Mouse (Mus musculus): ENCODE measurements around the gene Rassf5.
A peak's percentile ranks its signal among the peaks of the same experiment; 100 is the strongest.
"Not testable (repeated sequence)": the region's sequence is repeated elsewhere in the genome, so short reads cannot be mapped to it uniquely, and the experiment has no call there.

The Rassf5 gene

DNA sequence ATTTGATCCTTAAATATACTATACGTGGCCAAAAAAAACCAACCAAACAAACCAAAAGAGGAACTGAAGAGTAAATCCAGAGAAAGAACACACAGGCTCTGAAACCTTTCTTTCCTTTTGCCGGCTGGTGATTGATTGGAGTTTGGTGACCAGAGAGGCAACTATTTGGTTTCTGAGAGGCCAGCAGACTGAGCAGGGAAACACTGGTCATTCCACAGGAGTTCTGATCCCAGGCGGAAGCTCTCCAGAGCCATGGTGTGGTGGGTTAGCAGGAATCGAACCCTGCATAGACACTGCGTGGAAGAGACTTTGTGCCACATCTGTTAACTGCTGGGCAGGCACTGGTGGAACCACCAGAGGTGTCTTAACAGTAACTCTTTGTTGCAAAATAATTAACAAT lies 67.0 kb downstream of the Rassf5 start:
- no peak for DNase-seq (ENCODE audit: low read depth)

DNA sequence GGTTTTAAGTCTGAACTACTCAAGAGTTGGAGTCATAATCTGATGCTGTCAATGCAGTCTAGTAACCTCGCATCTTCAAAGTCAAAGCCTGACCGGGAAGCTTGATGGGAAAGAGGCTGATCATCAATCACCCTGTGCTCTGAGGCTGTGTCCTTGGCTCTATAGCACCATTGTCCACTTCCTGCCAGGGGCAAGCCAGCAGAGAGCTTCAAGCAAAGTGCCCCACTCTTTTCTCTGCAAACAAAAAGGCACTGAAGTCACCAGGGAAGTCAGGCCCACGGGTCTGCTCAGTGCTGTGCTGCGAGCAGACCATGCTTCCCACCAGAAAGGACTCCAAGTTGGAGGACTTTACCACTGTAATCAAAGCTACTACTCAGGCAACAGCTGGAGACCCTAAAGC lies 67.8 kb downstream of the Rassf5 start:
- no peak for DNase-seq (ENCODE audit: low read depth)

DNA sequence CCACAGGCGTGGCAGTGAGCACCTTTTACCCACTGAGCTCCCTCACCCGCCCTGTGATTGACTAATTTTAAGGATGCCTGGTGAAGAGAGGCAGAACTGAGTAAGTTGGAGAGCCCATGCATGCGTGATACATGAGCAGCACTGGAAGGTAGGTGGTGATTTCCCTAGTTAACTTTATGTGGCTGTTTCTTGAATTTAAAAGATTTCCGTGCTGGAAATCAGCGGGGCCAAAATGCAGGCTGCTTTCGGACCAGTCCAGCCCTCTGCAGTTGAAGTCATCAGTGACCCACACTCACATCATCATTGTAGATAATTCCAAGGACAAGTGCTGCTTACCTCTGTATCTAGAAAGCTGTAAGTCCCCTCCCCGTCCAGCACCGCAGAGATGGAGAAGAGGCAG lies 69.2 kb downstream of the Rassf5 start:
- no peak for DNase-seq (ENCODE audit: low read depth)

DNA sequence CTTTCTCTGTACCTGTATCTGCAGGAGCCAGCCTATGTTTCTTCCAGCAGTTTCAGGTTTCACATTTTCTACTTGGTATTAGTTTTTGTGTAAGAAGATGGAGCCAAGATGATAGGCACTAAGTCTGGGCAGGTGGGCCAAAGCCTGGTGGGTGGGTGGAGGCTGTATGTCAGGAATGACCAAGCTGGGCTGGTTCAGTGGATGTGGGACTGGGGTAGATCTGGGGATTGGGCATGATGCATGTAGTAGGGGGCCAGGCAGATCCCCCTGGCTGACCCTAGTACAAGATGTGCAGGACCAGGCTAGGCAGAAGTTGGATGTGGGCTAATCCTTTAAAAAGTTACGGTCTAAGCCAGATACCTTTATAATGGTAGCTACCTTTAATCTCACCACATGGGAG lies 69.9 kb downstream of the Rassf5 start:
- no peak for DNase-seq (ENCODE audit: low read depth)

DNA sequence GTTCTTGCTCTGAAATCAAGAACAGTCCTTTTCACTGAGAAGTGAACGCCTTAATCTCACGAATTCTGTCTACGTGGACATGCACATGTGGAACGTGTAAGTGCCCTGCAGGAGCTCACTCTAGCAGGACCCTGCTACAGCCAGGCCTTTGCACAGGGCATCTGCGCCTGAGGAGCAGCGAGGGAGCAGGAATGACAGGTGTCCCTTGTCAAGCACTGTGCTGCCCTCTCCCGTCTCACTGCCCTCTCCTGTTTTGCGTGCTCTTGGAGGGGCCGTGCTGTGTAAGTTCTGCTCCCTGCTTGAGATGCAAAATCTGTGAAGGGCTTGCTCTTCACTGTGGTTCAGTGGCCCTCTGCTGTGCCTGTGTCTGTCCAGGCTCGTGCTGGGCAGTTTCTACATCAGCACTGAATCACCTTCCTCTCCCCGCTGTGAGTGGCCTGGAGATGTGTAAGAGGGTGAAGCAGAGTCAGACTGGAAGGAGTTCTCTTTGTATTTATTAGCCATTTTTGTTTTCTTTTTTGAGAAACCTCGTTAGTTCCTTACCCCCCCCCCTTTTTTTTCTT lies 70.7 kb downstream of the Rassf5 start:
- DNase-seq (ENCODE audit: low read depth): peak; percentile 35

DNA sequence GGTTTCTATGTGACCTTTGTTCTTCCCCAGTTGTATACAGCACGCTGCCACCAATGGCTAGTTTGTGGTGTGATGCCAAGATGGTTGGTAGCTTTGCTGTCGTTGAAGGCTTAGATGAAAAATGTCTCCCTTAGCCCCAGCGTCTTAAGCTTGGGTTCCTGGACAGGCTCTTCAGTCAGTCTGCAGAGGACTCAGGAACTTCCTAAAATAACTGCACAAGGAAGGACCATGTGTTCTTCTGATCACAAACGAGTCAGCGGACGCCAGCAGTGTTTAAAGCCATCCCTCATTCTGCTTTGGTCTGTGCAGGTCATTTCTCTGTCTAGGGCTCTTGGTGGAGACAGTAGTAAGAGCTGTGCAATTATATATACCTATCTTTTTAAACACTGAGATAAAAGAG lies 71.2 kb downstream of the Rassf5 start:
- no peak for DNase-seq (ENCODE audit: low read depth)

DNA sequence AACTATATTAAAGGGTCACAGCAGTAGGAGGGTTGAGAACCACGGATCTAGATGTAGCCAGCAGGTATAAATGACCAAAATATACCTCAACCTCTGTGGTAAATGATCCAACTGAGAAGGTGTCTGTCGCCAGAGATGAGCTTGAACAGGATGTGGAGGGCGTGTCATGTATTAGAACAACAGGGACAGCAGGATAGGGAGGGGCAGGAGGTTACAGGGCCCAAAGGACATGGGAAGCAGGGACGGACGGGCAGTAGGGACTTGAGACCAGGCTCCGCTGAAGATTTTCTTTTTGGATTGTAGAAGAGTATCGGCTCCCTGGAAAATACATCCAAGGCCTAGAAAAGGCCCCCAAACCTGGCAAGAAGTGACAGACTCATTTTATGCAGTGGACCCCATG lies 72.1 kb downstream of the Rassf5 start:
- no peak for DNase-seq (ENCODE audit: low read depth)

DNA sequence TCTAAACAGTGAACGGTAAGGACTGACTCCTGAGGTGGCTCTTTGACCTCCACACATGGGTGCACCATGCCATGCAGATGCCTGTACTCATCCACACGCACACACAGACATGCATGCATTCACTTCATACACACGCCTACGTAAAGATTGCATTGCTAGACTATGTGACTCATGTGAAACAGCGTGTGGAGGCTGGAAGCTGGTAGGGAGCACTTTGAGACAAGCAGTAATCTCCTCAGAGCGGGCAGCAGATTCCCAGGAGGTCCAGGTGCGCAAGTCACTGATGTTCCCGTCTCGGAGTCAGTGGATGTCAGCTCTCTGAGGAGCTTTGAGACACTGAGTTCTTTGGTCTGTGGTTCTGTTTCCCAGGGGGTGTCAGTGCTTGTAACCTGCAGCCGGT lies 77.4 kb downstream of the Rassf5 start:
- DNase-seq (ENCODE audit: low read depth): no peak

DNA sequence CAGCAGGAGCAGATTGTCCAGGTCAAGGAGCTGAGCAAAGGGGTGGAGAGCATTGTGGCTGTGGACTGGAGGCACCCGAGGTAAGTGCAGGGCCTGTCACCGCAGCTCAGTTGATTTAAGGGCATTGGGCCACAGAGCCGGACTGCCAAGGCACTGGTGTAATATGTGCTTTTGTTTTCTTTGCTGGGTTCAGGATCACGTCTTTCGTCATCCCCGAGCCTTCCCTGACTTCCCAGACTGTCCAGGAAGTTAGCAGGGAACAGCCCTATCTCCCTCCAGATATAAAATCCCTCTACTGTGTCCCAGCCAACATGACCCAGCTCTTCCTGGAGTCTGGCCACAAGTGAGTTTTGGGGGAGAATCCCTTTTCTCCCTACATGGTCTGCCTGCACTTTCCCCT lies 80.6 kb downstream of the Rassf5 start:
- DNase-seq (ENCODE audit: low read depth): no peak

DNA sequence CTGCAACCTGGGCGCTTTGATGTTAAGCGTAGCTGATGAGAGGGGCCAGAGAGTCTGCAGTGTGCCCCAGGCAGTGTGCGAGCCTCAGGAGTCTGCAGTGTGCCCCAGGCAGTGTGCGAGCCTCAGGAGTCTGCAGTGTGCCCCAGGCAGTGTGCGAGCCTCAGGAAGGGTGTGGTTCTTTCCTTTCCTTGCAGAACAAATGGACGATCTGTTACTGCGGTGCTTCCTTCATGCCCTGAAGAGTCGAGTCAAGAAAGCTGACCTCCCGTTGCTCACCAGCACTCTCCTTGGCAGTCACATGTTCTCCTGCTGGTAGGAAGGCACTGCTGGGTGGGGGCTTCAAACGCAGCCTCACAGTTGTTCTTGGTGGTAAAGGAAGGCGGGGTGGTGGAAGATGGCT lies 84.0 kb downstream of the Rassf5 start:
- DNase-seq (ENCODE audit: low read depth): no peak

DNA sequence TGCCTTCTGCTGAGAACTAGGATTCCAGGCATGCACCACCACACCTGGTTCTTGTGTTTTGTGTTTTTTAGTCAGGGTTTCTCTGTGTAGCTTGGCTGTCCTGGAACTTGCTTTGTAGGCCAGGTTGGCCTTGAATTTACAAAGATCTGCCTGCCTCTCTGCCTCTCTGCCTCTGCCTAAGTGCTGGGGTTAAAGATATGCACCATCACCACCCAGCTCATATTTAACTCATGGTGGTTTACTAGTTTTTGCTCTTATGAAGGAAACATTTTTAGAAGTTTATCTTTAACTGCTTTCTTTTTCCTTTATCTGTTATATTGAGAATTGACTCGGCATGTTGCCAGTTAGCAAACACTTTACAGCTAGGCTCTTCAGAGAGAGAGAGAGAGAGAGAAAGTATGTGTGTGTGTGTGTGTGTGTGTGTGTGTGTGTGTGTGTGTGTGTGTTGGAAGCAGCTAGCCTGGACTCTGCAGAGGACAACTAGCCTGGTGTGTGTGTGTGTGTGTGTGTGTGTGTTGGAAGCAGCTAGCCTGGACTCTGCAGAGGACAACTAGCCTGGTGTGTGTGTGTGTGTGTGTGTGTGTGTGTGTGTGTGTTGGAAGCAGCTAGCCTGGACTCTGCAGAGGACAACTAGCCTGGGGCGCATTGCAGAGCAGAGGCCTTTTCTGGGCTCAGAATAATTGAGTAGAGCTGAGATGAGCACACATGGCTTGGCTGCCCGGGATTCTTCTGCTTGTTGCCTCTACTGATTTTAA lies 85.3 kb downstream of the Rassf5 start:
- not testable (repeated sequence) for DNase-seq (ENCODE audit: low read depth)

DNA sequence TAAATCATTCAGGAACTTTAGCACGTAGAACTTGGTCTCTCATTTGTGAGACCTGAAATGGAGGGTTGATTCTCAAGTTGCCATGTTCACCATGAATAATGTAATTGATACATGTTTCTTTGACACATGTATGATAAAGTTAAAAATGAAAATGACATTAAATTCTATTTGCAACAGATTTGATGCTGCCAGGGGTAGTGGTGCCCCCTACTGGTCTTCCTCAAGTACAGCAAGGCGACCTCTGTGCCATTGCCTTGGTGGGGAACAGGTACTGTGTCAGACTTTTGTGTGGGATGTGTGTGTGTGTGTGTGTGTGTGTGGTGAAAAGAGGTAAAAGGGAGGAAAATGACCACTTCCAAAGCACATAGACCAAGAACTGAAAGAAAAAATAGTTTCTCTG lies 89.6 kb downstream of the Rassf5 start:
- peak; percentile 71 for DNase-seq (ENCODE audit: low read depth)

DNA sequence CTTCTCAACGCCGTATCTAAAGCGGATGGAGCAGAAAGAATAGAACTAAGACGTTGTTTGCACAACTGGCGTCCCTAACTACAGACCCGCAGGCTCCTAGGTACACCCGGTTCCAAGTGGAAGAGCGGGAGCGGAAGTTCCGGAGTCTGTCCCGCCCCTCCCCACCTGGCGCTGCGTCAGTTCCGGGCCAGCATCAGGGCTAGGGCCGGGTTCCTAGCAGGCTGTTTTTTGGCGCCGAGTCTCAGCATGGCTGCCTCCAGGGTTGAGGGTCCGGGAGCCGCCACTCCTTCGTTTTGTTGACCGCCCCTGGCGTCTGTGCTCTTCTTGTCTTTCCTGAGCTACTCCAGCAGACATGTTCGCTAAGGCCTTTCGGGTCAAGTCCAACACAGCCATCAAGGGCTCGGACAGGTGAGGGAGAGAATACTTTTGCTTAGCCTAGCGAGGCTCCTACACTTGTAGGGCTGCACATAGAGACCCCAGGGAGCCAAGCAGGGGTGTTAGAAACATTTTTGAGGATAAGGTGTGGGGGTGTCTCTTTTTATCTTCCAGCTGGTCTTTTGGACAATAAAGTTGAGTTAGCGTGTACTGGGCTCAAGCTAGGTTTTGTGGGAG lies 91.9 kb downstream of the Rassf5 start, which contains the start of gene Eif2d:
Gene Eif2d (plus strand): TSS at position 164 of the 612 bp plus-strand sequence.
- peak; percentile 89 for DNase-seq (ENCODE audit: low read depth)

DNA sequence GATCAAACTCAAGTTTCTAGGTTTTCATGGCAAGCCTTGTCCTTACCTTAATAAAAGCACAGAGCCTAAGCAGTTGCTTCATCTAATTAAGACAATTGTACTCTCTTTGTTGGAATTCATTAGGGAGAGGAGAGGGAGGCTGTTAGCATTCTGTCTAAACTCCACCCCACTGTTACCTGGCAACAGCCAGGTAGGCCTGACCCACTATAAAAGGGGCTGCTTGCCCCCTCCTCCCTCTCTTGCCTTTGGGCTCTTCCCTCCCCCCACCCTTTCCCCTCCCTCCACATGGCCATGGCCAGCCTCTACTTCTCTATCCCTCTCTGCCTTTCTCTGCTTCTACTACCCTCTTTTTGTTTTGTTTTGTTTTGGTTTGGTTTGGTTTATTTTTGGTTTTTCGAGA lies 95.6 kb downstream of the Rassf5 start:
- DNase-seq (ENCODE audit: low read depth): no peak

DNA sequence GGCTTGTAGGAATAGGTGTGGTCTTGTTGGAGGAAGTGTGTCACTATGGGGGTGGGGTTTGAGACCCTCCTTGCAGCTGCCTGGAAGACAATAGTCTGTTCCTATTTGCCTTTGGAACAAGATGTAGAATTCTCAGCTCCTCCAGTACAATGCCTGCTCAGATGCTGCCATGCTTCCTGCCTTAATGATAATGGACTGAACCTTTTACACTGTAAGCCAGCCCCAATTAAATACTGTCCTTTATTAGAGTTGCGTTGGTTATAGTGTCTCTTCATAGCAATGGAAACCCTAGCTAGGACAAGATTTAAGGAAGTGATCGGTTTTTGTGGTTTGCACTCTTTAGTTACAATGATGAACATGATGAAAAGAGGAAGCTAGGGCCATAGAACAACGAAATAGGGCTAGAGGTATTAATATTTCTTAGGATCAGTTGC lies 98.9 kb downstream of the Rassf5 start:
- peak; percentile 76 for DNase-seq (ENCODE audit: low read depth)

DNA sequence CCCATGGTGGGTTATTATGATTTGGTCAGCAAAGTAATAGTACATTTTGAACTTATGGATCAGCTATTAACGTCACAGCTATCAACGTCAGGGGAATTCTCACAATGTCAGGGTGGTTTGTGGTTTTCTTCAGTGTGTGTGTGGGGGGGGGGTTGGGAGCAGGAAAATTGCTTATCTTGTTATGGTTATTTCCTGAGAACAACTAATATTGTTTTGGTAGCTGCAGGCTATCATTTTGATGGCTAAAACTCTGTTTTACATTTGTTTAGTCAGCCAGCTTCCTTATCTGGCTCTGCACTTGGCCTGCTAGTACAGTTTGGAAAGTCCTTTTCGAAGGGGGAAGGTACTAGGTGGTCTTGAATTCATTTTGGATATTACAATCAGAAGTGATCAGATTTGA lies 99.8 kb downstream of the Rassf5 start:
- DNase-seq (ENCODE audit: low read depth): peak; percentile 66

DNA sequence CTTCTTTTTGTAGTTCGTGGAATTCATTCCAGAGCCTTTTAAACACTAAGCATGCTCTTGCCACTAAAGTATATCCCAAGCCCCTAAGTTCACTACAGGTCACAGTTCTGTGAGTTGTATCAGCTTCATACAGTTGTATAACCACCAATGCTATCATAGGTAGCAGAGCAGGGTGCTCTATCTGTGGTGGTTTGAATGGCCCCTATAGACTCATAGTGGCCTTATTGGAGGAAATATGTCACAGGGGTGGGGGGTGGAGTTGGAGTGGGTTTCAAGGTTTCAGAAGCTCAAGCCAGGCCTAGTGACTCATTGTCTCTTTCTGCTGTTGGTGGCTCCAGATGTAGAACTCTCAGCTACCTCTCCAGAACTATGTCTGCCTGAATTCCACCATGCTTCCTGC lies 102.6 kb downstream of the Rassf5 start:
- peak; percentile 89 for DNase-seq (ENCODE audit: low read depth)

DNA sequence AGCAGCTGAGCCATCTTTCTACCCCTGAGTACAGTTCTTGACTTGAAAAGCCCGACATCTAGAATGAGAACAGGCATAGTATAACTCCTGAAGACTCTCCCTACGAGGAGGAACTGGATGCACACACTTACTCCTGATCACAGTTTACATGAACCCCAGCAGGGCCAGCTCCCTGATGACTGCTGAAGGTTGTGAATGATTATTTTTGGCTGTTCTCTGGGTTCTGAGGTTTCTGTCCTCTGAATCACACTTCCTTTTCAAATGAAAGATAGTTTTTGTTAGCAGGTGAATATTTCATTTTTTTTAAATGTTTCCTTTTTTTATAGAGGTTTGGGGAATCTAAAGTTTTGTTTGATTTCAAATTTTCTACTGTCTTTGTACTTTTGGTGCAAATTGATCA lies 103.6 kb downstream of the Rassf5 start:
- peak; percentile 79 for DNase-seq (ENCODE audit: low read depth)

DNA sequence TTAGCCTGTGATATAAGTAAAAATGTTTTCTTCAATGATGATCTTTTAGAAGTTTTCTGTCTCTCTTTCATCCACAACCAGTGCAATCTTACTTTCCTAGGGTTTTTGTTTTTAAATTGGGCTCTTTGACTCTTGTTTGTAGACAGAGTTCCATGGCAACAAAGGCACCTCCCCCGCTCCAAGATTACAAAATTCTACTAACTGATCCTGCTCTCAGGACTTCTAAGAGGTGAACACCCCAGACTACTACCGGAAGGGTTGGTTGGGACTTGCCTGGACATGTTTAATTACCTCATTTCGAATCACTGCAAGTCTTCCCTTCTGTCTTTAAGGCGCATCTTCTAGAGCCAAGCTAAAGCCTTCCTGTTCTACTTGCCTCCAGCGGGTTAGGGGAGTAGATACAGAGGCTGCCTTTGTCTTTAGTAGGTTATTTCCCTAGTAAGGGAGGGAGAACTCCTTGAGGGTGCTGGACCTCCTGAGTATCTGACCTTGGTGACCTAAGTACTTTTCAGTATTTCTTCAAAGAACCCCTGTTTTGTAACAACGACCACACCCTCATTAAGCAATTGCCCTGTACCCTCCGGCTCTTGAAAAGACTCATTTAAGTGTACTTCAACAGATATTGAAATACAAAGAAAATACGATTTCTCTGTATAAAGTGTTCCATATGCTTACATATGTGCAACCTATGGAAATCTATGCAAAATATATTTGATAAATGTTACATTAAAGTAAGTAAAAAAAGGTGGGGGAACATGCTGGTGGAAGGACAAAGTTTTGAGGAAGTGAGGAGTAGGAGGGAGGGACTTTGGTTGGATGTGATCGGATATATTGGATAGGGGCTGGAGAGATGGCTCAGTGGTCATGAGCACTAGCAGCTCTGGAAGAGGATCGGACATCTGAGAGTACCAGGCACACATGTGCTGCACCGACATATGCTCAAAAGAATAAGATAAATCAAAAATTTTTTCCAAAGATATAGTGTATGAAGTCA lies 105.7 kb downstream of the Rassf5 start:
- peak; percentile 93 for DNase-seq (ENCODE audit: low read depth)

DNA sequence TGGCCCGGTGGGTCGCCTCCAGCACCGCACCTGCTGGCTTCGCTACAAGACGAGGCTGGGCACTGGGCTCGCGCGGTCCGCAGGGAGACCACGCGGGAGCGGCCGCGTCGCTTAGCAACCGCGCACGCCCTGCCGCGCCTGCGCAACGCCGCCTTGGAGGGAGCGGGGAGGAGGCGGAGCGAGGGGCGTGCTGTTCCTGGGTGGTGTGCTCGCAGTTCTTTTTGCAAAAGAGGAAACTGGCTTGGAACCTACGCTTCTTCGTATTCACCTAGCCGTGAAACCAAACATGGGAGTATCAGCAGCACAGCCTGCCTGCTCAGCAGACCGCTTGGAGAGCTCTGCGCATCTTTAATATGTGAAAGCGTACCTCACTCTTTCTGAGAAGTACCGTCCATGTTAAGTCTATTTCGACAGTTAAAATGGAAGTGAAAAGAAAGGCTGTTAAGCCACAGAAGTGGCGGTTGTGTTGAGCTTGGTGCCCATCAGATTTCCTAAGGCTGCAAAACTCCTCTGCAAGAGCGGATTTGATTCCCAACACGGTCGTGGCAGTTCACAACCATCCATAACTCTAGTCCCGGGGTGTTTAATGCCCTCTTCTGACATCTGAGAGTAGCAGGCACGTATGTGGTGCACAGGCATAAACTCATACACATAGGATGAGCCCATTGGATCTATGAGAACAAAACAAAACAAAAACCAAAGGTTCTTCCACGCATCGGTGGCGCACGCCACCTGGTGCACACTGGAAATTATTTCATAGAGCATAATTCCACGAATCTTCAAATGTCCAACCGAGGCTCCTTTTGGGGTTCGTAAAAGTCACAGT lies 106.7 kb downstream of the Rassf5 start, which contains the start of gene Dyrk3:
Gene Dyrk3 (minus strand): TSS at position 150 of the 826 bp plus-strand sequence.
- peak; percentile 94 for DNase-seq (ENCODE audit: low read depth)

DNA sequence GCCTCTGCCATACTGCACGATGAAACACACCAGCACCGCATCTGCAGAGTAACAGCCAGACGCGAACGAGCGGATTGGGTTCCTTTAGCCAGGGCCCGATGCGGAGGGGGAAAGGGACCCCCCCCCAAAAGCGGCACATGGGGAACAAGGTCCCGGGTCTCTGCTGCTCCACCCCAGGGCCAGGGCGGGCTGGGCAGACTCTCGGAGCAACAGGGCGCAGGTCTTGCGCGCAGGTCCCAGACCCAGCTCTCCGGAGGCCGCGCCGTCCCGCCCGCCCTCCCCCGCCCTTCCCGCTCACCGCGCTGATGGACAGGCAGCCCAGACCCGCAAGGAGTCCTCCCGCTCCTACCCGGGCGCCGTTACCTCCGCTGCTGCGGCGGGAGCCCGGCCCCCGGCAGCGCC lies 107.3 kb downstream of the Rassf5 start:
- peak; percentile 39 for DNase-seq (ENCODE audit: low read depth)

All from 416B (cell line).